Mouse (Mus musculus): ENCODE results near the gene Rdx. TPM values are rescaled to one million over a fixed set of nuclear protein-coding genes. Genes with fewer than 3 reads are reported as not detected.

The Rdx gene
- polyA plus RNA-seq, 1 experiment, result 112 TPM

GRCm38 (mm10) chr9:52046686-52047085 lies 287 bp upstream of the Rdx start:
- no peak for TF ChIP-seq GATA1 (IDR thresholded peaks at IDR 0.05; ENCODE audit: low read length)

- TF ChIP-seq GATA1 (IDR thresholded peaks at IDR 0.05; ENCODE audit: low read length), result no peak
Measured at GRCm38 (mm10) chr9:52047821-52048649, 1.1 kb downstream of the Rdx start.

GRCm38 (mm10) chr9:52048650-52049081 lies 1.7 kb downstream of the Rdx start:
- no peak for TF ChIP-seq GATA1 (IDR thresholded peaks at IDR 0.05; ENCODE audit: low read length)

GRCm38 (mm10) chr9:52049605-52050004 lies 2.6 kb downstream of the Rdx start:
- TF ChIP-seq GATA1 (IDR thresholded peaks at IDR 0.05; ENCODE audit: low read length), result no peak

- TF ChIP-seq GATA1 (IDR thresholded peaks at IDR 0.05; ENCODE audit: low read length), result no peak
Measured at GRCm38 (mm10) chr9:52050361-52050760, 3.4 kb downstream of the Rdx start.

- no peak for TF ChIP-seq GATA1 (IDR thresholded peaks at IDR 0.05; ENCODE audit: low read length)
Measured at GRCm38 (mm10) chr9:52052221-52052620, 5.2 kb downstream of the Rdx start.

GRCm38 (mm10) chr9:52055313-52055712 lies 8.3 kb downstream of the Rdx start:
- no peak for TF ChIP-seq GATA1 (IDR thresholded peaks at IDR 0.05; ENCODE audit: low read length)

- no peak for TF ChIP-seq GATA1 (IDR thresholded peaks at IDR 0.05; ENCODE audit: low read length)
Measured at GRCm38 (mm10) chr9:52059788-52060187, 12.8 kb downstream of the Rdx start.

- TF ChIP-seq GATA1 (IDR thresholded peaks at IDR 0.05; ENCODE audit: low read length), result no peak
Measured at GRCm38 (mm10) chr9:52070052-52070451, 23.1 kb downstream of the Rdx start.

- TF ChIP-seq GATA1 (IDR thresholded peaks at IDR 0.05; ENCODE audit: low read length), result no peak
Measured at GRCm38 (mm10) chr9:52072202-52072601, 25.2 kb downstream of the Rdx start.

GRCm38 (mm10) chr9:52076089-52076488 lies 29.1 kb downstream of the Rdx start:
- TF ChIP-seq GATA1 (IDR thresholded peaks at IDR 0.05; ENCODE audit: low read length), result no peak

GRCm38 (mm10) chr9:52077692-52078091 lies 30.7 kb downstream of the Rdx start:
- no peak for TF ChIP-seq GATA1 (IDR thresholded peaks at IDR 0.05; ENCODE audit: low read length)

GRCm38 (mm10) chr9:52081979-52082378 lies 35.0 kb downstream of the Rdx start:
- TF ChIP-seq GATA1 (IDR thresholded peaks at IDR 0.05; ENCODE audit: low read length), result no peak

GRCm38 (mm10) chr9:52082414-52082813 lies 35.4 kb downstream of the Rdx start:
- no peak for TF ChIP-seq GATA1 (IDR thresholded peaks at IDR 0.05; ENCODE audit: low read length)

GRCm38 (mm10) chr9:52091752-52092151 lies 44.8 kb downstream of the Rdx start:
- TF ChIP-seq GATA1 (IDR thresholded peaks at IDR 0.05; ENCODE audit: low read length), result no peak

GRCm38 (mm10) chr9:52092311-52092710 lies 45.3 kb downstream of the Rdx start:
- no peak for TF ChIP-seq GATA1 (IDR thresholded peaks at IDR 0.05; ENCODE audit: low read length)

GRCm38 (mm10) chr9:52093108-52093507 lies 46.1 kb downstream of the Rdx start:
- no peak for TF ChIP-seq GATA1 (IDR thresholded peaks at IDR 0.05; ENCODE audit: low read length)

Data from G1E-ER4 (cell line).